Mouse (Mus musculus) lung, embryonic 14.5 days (tissue): ENCODE data around the gene Lcn9. TPM values are rescaled to one million over a fixed set of nuclear protein-coding genes. Genes with fewer than 3 reads are reported as not detected.

Experiments used
- ATAC-seq: fragments of 200-750 bp; cut with Nextera tagmentation; 2 replicates; pipeline ENCODE4 v1.8.0; 2017; ENCODE audit warnings: mild to moderate bottlenecking, moderate TSS enrichment, moderate library complexity; ENCODE audit not compliant: insufficient read depth
- DNase-seq: peaks from one replicate; pipeline ENCODE4 v3.0.0-alpha.2; 2015
- H3K27ac ChIP-seq: fragments of 300-500 bp; sonication (generic); 2 replicates; pipeline ENCODE4 v1.5.1; 2014; ENCODE audit warnings: low read depth, mild to moderate bottlenecking, moderate library complexity
- H3K27me3 ChIP-seq: fragments of 300-500 bp; sonication (generic); 2 replicates; pipeline ENCODE4 v1.6.1; 2014; ENCODE audit warnings: low read length, control low read depth; ENCODE audit not compliant: insufficient read depth
- H3K36me3 ChIP-seq: fragments of 300-500 bp; sonication (generic); 2 replicates; pipeline ENCODE4 v1.6.1; 2014; ENCODE audit warnings: control low read depth; ENCODE audit not compliant: insufficient read depth
- H3K4me1 ChIP-seq: fragments of 300-500 bp; sonication (generic); 2 replicates; pipeline ENCODE4 v1.6.1; 2014; ENCODE audit warnings: antibody characterized with exemption, control low read depth; ENCODE audit not compliant: insufficient read depth
- H3K4me2 ChIP-seq: fragments of 300-500 bp; sonication (generic); 2 replicates; pipeline ENCODE4 v1.6.1; 2014; ENCODE audit warnings: mild to moderate bottlenecking
- H3K4me3 ChIP-seq: fragments of 300-500 bp; sonication (generic); 2 replicates; pipeline ENCODE4 v1.5.1; 2014; ENCODE audit warnings: low read depth, low read length
- H3K9ac ChIP-seq: fragments of 300-500 bp; sonication (generic); 2 replicates; pipeline ENCODE4 v1.6.1; 2014
- H3K9me3 ChIP-seq: fragments of 300-500 bp; sonication (generic); 2 replicates; pipeline ENCODE4 v1.6.1; 2016; ENCODE audit warnings: low read depth, low read length, control low read depth
- CTCF ChIP-seq: IDR thresholded peaks from 2 replicates; pipeline ENCODE4 v1.5.1; 2016; ENCODE audit warnings: antibody characterized with exemption, low read depth
- WGBS: fragments of 180-500 bp; shearing (Covaris S2); extraction: QIAGEN DNeasy Blood & Tissue Kit; methylation state at CpG from one replicate; pipeline ENCODE4 v1.1.7; 2014; 5-methylcytosine and 5-hydroxymethylcytosine counted together
- polyA plus RNA-seq: library from polyadenylated mRNA; unstranded; fragments of >200 nt; fragmentation: Nextera tagmentation; extraction: Ambion mirVana; gene quantifications from 2 replicates; pipeline ENCODE4 v1.2.1, GENCODE M21; 2014

The Lcn9 gene
- polyA plus RNA-seq, 1 experiment from 2014 or later: not detected

GRCm38 (mm10) chr2:25850330-25850729, 27.4 kb downstream of the Lcn9 start:
- no peak for ATAC-seq
- no peak overlapping the region for H3K4me2 ChIP-seq
- TF ChIP-seq CTCF: peak; percentile 77
- H3K4me3 ChIP-seq: no peak overlapping the region
- no peaks in the 10 kb centered on the region for H3K27me3 ChIP-seq
- WGBS: 22% methylated on average over 4 of the region's 4 CpGs
- peak; percentile 49 for DNase-seq
- no peaks in the 10 kb centered on the region for H3K4me1 ChIP-seq
- H3K27ac ChIP-seq: no peak overlapping the region
- H3K9me3 ChIP-seq: no peaks in the 10 kb centered on the region
- H3K36me3 ChIP-seq: no peaks in the 10 kb centered on the region
- H3K9ac ChIP-seq: no peak overlapping the region

GRCm38 (mm10) chr2:25852626-25853025, 29.7 kb downstream of the Lcn9 start:
- Histone ChIP-seq H3K9ac (no peak overlapping the region), H3K4me1 (no peaks in the 10 kb centered on the region), H3K27me3 (no peaks in the 10 kb centered on the region), H3K36me3 (no peaks in the 10 kb centered on the region), H3K4me3 (no peak overlapping the region), H3K4me2 (no peak overlapping the region), H3K9me3 (no peaks in the 10 kb centered on the region), H3K27ac (no peak overlapping the region)
- no peak for ATAC-seq
- no peak for TF ChIP-seq CTCF
- DNase-seq: peak; percentile 13
- WGBS: 24% methylated on average over 3 of the region's 3 CpGs

DNA sequence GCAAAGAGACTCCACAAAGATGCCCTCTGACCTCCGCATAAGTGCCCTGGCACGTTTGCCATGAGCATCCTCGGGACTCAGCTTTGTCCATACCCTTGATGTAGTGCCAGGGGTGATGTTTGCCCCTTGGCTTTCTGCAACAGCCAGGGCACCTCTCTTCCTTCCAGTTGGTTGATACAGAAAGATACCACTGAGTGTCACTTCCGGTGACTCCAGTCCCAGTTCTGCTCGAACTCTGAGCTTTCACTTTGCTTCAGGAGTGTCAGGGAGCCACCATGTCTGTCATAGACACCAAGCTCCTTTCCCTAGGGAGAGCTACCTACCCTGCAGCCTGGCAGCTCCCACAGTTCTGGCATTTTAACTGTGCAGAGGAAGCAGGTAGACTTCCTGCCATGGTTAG, 31.0 kb downstream of the Lcn9 start:
- Histone ChIP-seq H3K9ac (no peak overlapping the region), H3K4me2 (no peak overlapping the region), H3K27ac (no peak overlapping the region), H3K4me1 (no peaks in the 10 kb centered on the region), H3K9me3 (no peaks in the 10 kb centered on the region), H3K4me3 (no peak overlapping the region), H3K27me3 (no peaks in the 10 kb centered on the region), H3K36me3 (no peaks in the 10 kb centered on the region)
- no peak for TF ChIP-seq CTCF
- 60% methylated on average over 5 of the region's 5 CpGs for WGBS
- DNase-seq (no peak), ATAC-seq (no peak)

GRCm38 (mm10) chr2:25859891-25860290, 36.9 kb downstream of the Lcn9 start:
- no peak overlapping the region for H3K4me3 ChIP-seq
- H3K4me2 ChIP-seq: no peak overlapping the region
- H3K27me3 ChIP-seq: peaks cover 21% of the 10 kb centered on the region
- H3K27ac ChIP-seq: no peak overlapping the region
- no peaks in the 10 kb centered on the region for H3K36me3 ChIP-seq
- 83% methylated on average over 3 of the region's 3 CpGs for WGBS
- no peak overlapping the region for H3K9ac ChIP-seq
- TF ChIP-seq CTCF: no peak
- no peak for DNase-seq
- H3K4me1 ChIP-seq: peaks cover 8% of the 10 kb centered on the region; the same call in 1 of the 2 replicates
- ATAC-seq: no peak
- no peaks in the 10 kb centered on the region for H3K9me3 ChIP-seq

- H3K27ac ChIP-seq: no peak overlapping the region
- H3K4me2 ChIP-seq: no peak overlapping the region
- no peaks in the 10 kb centered on the region for H3K36me3 ChIP-seq
- DNase-seq (no peak), ATAC-seq (no peak)
- H3K9ac ChIP-seq: no peak overlapping the region
- 57% methylated on average over 2 of the region's 2 CpGs for WGBS
- H3K9me3 ChIP-seq: no peaks in the 10 kb centered on the region
- TF ChIP-seq CTCF: no peak
- H3K4me1 ChIP-seq: peaks cover 8% of the 10 kb centered on the region; the same call in 1 of the 2 replicates
- H3K4me3 ChIP-seq: no peak overlapping the region
- H3K27me3 ChIP-seq: peaks cover 28% of the 10 kb centered on the region
Observed at GRCm38 (mm10) chr2:25862038-25862437, 39.1 kb downstream of the Lcn9 start.

- peaks cover 28% of the 10 kb centered on the region for H3K27me3 ChIP-seq
- no peaks in the 10 kb centered on the region for H3K9me3 ChIP-seq
- no peaks in the 10 kb centered on the region for H3K36me3 ChIP-seq
- 0 out of 2 replicates have a peak overlapping the region, but pooled peaks have one; percentile 40 for H3K4me3 ChIP-seq
- peak overlapping the region; percentile 88; the same call in 1 of the 2 replicates for H3K4me2 ChIP-seq
- no peak for ATAC-seq
- 54% methylated on average over 5 of the region's 5 CpGs for WGBS
- TF ChIP-seq CTCF: no peak
- peak; percentile 3 for DNase-seq
- no peak overlapping the region for H3K9ac ChIP-seq
- peaks cover 8% of the 10 kb centered on the region; the same call in 1 of the 2 replicates for H3K4me1 ChIP-seq
- H3K27ac ChIP-seq: no peak overlapping the region
Observed at GRCm38 (mm10) chr2:25862696-25863270, 39.8 kb downstream of the Lcn9 start.

DNA sequence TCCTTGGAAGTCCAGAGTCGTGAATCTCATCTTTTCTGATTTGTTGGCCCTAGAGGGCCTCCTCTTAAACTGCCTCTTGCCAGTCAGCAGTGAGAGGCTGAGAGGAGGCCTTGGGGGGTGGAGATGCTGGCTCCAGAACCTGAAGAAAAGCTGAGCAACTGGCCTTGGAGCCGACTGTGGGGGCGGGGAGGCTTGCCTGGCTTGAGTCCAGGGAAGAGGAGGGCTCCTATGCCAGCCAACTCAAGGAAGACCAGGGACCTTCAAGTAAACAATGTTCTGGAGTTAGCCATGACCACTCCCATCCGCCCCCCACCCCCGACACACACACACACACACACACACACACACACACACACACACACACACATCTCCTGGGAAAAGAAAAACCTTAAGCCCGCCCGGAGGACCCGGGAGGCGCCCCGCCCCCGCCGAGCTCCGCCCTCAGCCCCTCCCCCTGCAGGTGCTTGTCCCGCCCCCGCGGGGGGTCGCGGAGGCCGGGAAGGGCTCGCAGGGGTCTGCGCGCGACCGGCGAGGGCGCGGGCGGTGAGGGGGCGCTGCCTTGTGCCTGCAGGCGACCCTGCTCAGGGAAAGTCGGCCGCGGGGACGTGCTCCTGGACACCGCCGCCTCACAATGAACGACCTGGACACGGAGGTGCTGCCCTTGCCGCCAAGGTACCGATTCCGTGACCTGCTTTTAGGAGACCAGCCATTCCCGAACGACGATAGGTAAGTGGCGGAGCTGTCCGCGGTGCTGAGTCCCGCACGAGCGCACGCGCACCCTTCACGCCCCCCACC, 40.6 kb downstream of the Lcn9 start, which contains the start of gene Kcnt1:
TSS of gene Kcnt1 (plus strand) at position 398 of the 795 bp plus-strand sequence.
- DNase-seq (peak; percentile 70), ATAC-seq (peak; percentile 38; the same call in 1 of the 2 replicates)
- peak within 1 kb of the TSS; percentile 26; the same call in 1 of the 2 replicates for H3K9ac ChIP-seq

More for the DNA sequence above, 40.6 kb downstream of the Lcn9 start, which contains the start of gene Kcnt1:
- H3K9me3 ChIP-seq: no peaks in the 10 kb centered on the region
- peaks cover 28% of the 10 kb centered on the region for H3K27me3 ChIP-seq
- H3K27ac ChIP-seq: no peak within 1 kb of the TSS
- no peak for TF ChIP-seq CTCF
- H3K36me3 ChIP-seq: no peaks in the 10 kb centered on the region
- 1% methylated on average over 53 of the region's 53 CpGs for WGBS
- peak within 1 kb of the TSS; percentile 40 for H3K4me3 ChIP-seq
- peak within 1 kb of the TSS; percentile 88 for H3K4me2 ChIP-seq
- peaks cover 8% of the 10 kb centered on the region; the same call in 1 of the 2 replicates for H3K4me1 ChIP-seq
